Mouse (Mus musculus) left cerebral cortex, adult 2 months (tissue): ENCODE results near the gene Crebl2. TPM values are rescaled to one million over a fixed set of nuclear protein-coding genes. Genes with fewer than 3 reads are reported as not detected.

ENCODE experiments used
- DNase-seq, 2 experiments: peaks; one replicate each; pipeline ENCODE4 v3.0.0; 2021 to 2022; ENCODE audit warnings: low spot score in 2 of 2, mixed read lengths in 1 of 2; ENCODE audit errors: extremely low spot score in 1 of 2
- H3K27ac ChIP-seq: fragments of 200-600 bp; 2 replicates; pipeline ENCODE4 v1.8.1; 2022
- H3K4me3 ChIP-seq: fragments of 200-600 bp; 2 replicates; pipeline ENCODE4 v1.8.1; 2022
- CTCF ChIP-seq: fragments of 200-600 bp; IDR thresholded peaks from 2 replicates; pipeline ENCODE4 v1.8.1; 2022; ENCODE audit warnings: antibody characterized with exemption, mild to moderate bottlenecking, moderate library complexity
- intact Hi-C: fragments of 180-260 bp; cut with DNase I; formaldehyde crosslinking; loops from one replicate; pipeline ENCODE4 v1.15.1; 2025
- total RNA-seq, 2 experiments: library from RNA; stranded (reverse); gene quantifications; 2 replicates each; pipeline ENCODE4 v1.2.3; 2021

Crebl2 gene
- total RNA-seq, 2 experiments from 2014 or later, result 38.4 to 39.3 TPM

- DNase-seq, result no peak
- TF ChIP-seq CTCF, result no peak
- intact Hi-C loops, result loop anchor here (10.0 kb wide), 1 partner anchor 435 kb away; no protein-coding TSS in a partner anchor
These were observed 30.3 kb downstream of the Crebl2 start for GRCm38 (mm10) chr6:134860275-134860674.

GRCm38 (mm10) chr6:134861386-134861785, 31.4 kb downstream of the Crebl2 start:
- no peak for TF ChIP-seq CTCF
- no peak overlapping the region for H3K27ac ChIP-seq
- intact Hi-C loops, result loop anchor here (10.0 kb wide), 1 partner anchor 437 kb away; no protein-coding TSS in a partner anchor
- no peak for DNase-seq
- no peak overlapping the region for H3K4me3 ChIP-seq

More at GRCm38 (mm10) chr6:134860275-134860674, 30.3 kb downstream of the Crebl2 start:
- H3K4me3 ChIP-seq, result no peak overlapping the region
- no peak overlapping the region for H3K27ac ChIP-seq

GRCm38 (mm10) chr6:134862671-134863104, 32.7 kb downstream of the Crebl2 start:
- intact Hi-C loops, result loop anchor here (1.0 to 10.0 kb wide), 3 partner anchors 18 to 438 kb away; no protein-coding TSS in a partner anchor
- Histone ChIP-seq H3K4me3 (peak overlapping the region; percentile 35), H3K27ac (peak overlapping the region; percentile 70)

GRCm38 (mm10) chr6:134863146-134863545, 33.2 kb downstream of the Crebl2 start:
- peak; percentile 96 to 99 for DNase-seq
- intact Hi-C loops, result loop anchor here (1.0 to 10.0 kb wide), 3 partner anchors 18 to 438 kb away; no protein-coding TSS in a partner anchor
- Histone ChIP-seq H3K27ac (peak overlapping the region; percentile 70), H3K4me3 (peak overlapping the region; percentile 35)
- TF ChIP-seq CTCF, result peak; percentile 98

More at GRCm38 (mm10) chr6:134862671-134863104, 32.7 kb downstream of the Crebl2 start:
- peak in 1 of 2 experiments; percentile 24 for DNase-seq
- no peak for TF ChIP-seq CTCF

GRCm38 (mm10) chr6:134866113-134866512, 36.2 kb downstream of the Crebl2 start:
- TF ChIP-seq CTCF, result no peak
- DNase-seq, result no peak
- intact Hi-C loops, result loop anchor here (10.0 kb wide), 1 partner anchor 441 kb away; no protein-coding TSS in a partner anchor
- H3K27ac ChIP-seq, result no peak overlapping the region
- H3K4me3 ChIP-seq, result no peak overlapping the region

- H3K4me3 ChIP-seq, result no peak overlapping the region
- no peak for DNase-seq
- no peak overlapping the region for H3K27ac ChIP-seq
- intact Hi-C loops, result loop anchor here (10.0 kb wide), 1 partner anchor 443 kb away; no protein-coding TSS in a partner anchor
- TF ChIP-seq CTCF, result peak; percentile 13
These were observed 37.4 kb downstream of the Crebl2 start for GRCm38 (mm10) chr6:134867325-134867724.

GRCm38 (mm10) chr6:134870209-134870742, 40.3 kb downstream of the Crebl2 start:
- DNase-seq, result no peak
- intact Hi-C loops, result no loop called here
- Histone ChIP-seq H3K27ac (no peak overlapping the region), H3K4me3 (no peak overlapping the region)
- no peak for TF ChIP-seq CTCF

GRCm38 (mm10) chr6:134870887-134871286, 40.9 kb downstream of the Crebl2 start:
- no peak for TF ChIP-seq CTCF
- DNase-seq, result no peak
- intact Hi-C loops, result no loop called here
- Histone ChIP-seq H3K4me3 (no peak overlapping the region), H3K27ac (no peak overlapping the region)

GRCm38 (mm10) chr6:134872236-134872635, 42.3 kb downstream of the Crebl2 start:
- no peak for TF ChIP-seq CTCF
- DNase-seq, result no peak
- H3K4me3 ChIP-seq, result no peak overlapping the region
- intact Hi-C loops, result loop anchor here (2.0 kb wide), 1 partner anchor 75 kb away; no protein-coding TSS in a partner anchor
- H3K27ac ChIP-seq, result no peak overlapping the region

GRCm38 (mm10) chr6:134873018-134873417, 43.1 kb downstream of the Crebl2 start:
- no peak for DNase-seq
- intact Hi-C loops, result loop anchor here (2.0 kb wide), 1 partner anchor 74 kb away; no protein-coding TSS in a partner anchor
- TF ChIP-seq CTCF, result peak; percentile 54
- Histone ChIP-seq H3K27ac (no peak overlapping the region), H3K4me3 (no peak overlapping the region)

- DNase-seq, result no peak
- H3K4me3 ChIP-seq, result no peak overlapping the region
- TF ChIP-seq CTCF, result peak; percentile 37
- H3K27ac ChIP-seq, result no peak overlapping the region
- intact Hi-C loops, result no loop called here
These were observed 46.8 kb downstream of the Crebl2 start for GRCm38 (mm10) chr6:134876795-134877194.

- no peak overlapping the region for H3K27ac ChIP-seq
- intact Hi-C loops, result no loop called here
These were observed 47.3 kb downstream of the Crebl2 start for GRCm38 (mm10) chr6:134877276-134877675.

More at GRCm38 (mm10) chr6:134877276-134877675, 47.3 kb downstream of the Crebl2 start:
- TF ChIP-seq CTCF, result no peak
- no peak for DNase-seq
- H3K4me3 ChIP-seq, result no peak overlapping the region
